Mouse (Mus musculus): Measurements from ENCODE around the gene Dusp13. TPM values are rescaled to one million over a fixed set of nuclear protein-coding genes. Genes with fewer than 3 reads are reported as not detected.
A peak's percentile ranks its signal among the peaks of the same experiment; 100 is the strongest.

Dusp13 gene
- polyA plus RNA-seq, 1 experiment from 2014 or later, result 0.20 TPM

DNA sequence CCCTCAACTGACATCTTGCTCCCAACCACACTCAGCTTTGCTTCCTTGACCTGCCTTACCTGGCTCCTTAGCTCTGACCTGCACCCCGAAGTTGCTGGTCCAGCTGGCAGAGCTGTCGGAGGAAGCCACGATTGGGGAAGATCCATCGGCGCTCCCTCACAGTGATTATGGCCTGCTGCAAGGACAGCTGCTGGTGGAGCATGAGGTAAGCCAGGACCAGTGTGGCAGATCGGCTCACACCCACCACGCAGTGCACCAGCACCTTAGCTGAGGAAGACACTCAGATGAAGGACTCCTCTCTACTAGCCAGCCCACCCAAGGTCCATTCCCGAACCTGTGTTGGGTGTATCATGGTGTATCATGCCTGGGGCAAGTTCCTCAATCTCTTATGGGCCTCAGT, 4.7 kb downstream of the Dusp13 start:
- 90% methylated on average over 8 of the region's 8 CpGs for WGBS
- Histone ChIP-seq H3K4me2 (no peak overlapping the region), H3K9ac (no peak overlapping the region), H3K4me3 (no peak overlapping the region), H3K4me1 (peaks cover 12% of the 10 kb centered on the region; the same call in 1 of the 2 replicates), H3K27ac (no peak overlapping the region), H3K9me3 (no peaks in the 10 kb centered on the region), H3K36me3 (no peaks in the 10 kb centered on the region), H3K27me3 (peaks cover 4% of the 10 kb centered on the region; the same call in 1 of the 2 replicates)
- ATAC-seq (ENCODE audit: insufficient number of reproducible peaks, low FRiP score, low TSS enrichment, low read depth), result no peak

DNA sequence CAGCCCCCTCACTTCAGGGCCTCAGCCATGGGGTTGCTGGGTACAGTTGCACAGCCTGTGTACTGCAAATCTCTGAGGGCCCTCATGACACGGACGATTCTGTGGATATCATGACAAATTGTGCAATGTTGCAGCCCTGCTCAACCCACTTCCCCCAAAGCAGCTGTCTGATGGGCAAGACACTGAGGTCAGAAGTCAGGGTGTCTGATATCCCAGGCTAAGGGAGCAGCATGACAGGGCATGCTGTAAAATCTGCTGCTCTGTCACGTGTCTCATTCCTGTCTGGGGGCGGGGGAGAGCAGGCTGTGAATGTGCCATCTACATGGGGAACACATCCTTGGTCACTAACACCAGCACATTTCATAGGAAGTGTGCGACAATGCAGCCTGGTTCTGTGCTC, 5.8 kb downstream of the Dusp13 start:
- H3K4me3 ChIP-seq, result no peak overlapping the region
- peaks cover 4% of the 10 kb centered on the region; the same call in 1 of the 2 replicates for H3K27me3 ChIP-seq
- no peak overlapping the region for H3K4me2 ChIP-seq
- no peaks in the 10 kb centered on the region for H3K9me3 ChIP-seq
- no peaks in the 10 kb centered on the region for H3K36me3 ChIP-seq
- H3K4me1 ChIP-seq, result peaks cover 12% of the 10 kb centered on the region; the same call in 1 of the 2 replicates
- no peak overlapping the region for H3K9ac ChIP-seq
- 60% methylated on average over 5 of the region's 5 CpGs for WGBS
- H3K27ac ChIP-seq, result no peak overlapping the region
- ATAC-seq (ENCODE audit: insufficient number of reproducible peaks, low FRiP score, low TSS enrichment, low read depth), result no peak

DNA sequence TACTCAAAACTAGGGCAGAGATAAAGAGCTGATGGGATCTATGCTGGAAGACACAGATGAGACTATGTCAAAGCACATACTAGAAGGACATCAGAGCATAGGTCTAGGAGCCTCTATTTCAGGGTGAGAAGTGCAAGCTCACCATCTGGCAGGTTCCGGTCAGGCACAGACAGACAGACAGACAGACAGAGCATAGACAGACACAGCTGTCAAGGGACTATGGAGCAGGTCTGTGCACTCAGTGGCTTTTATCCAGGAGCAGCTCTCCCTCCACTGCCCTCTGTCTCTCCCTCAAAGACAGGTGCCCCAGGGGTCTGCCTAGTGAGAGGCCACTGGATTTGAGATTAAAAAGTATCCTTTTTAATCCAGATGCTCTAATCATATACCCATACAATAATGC, 6.8 kb downstream of the Dusp13 start:
- Histone ChIP-seq H3K4me1 (peaks cover 9% of the 10 kb centered on the region; the same call in 1 of the 2 replicates), H3K27ac (no peak overlapping the region), H3K9me3 (no peaks in the 10 kb centered on the region), H3K36me3 (no peaks in the 10 kb centered on the region), H3K4me2 (no peak overlapping the region), H3K4me3 (no peak overlapping the region), H3K9ac (no peak overlapping the region), H3K27me3 (peaks cover 4% of the 10 kb centered on the region; the same call in 1 of the 2 replicates)
- no peak for ATAC-seq (ENCODE audit: insufficient number of reproducible peaks, low FRiP score, low TSS enrichment, low read depth)
- 94% methylated on average over 1 of the region's 1 CpGs for WGBS

DNA sequence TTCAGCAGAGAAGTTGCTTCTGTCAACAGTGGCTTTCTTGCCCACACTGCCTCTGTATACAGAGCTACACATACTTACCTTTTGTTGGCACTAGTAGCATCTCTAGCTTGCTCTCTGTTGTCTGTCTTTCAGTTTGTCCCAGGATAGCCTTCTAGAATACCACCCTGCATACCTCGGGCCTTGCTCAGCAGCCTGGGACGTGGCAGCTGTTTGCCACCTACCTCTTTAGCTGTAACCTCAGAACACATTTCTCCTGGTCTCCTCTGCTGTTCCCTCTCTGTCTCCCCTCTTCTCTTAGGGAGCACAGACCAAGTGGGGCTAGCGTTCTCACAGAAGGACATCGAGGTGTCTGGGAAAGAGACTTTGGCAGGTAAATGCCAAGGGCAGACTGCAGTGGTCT, 8.5 kb downstream of the Dusp13 start:
- no peak overlapping the region for H3K4me3 ChIP-seq
- H3K4me1 ChIP-seq, result peaks cover 3% of the 10 kb centered on the region; the same call in 1 of the 2 replicates
- no peaks in the 10 kb centered on the region for H3K36me3 ChIP-seq
- WGBS, result 90% methylated on average over 4 of the region's 4 CpGs
- peaks cover 4% of the 10 kb centered on the region; the same call in 1 of the 2 replicates for H3K27me3 ChIP-seq
- no peaks in the 10 kb centered on the region for H3K9me3 ChIP-seq
- ATAC-seq (ENCODE audit: insufficient number of reproducible peaks, low FRiP score, low TSS enrichment, low read depth), result no peak
- H3K4me2 ChIP-seq, result no peak overlapping the region
- no peak overlapping the region for H3K27ac ChIP-seq
- no peak overlapping the region for H3K9ac ChIP-seq

DNA sequence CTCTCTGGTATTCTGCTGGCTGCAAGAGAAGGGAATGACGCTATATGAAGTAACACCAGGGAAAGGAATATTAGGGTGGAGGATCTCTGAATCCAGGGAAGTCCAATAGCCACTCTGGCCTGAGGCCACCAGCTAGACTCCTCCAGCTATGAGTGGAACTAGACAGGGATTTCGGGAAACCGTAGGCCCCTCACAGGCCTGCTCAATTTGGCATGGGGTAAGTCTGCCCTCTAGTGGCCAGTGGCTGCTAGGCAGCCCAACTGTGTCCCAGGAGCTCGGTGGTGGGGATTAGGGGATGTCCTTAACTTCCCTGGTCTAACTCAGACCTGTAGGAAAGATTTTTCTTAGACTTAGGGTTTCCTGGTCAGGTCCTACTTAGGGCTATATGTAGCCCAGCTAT, 9.2 kb downstream of the Dusp13 start:
- peak; percentile 68 for ATAC-seq (ENCODE audit: insufficient number of reproducible peaks, low FRiP score, low TSS enrichment, low read depth)
- Histone ChIP-seq H3K4me3 (no peak overlapping the region), H3K27me3 (peaks cover 4% of the 10 kb centered on the region; the same call in 1 of the 2 replicates), H3K36me3 (no peaks in the 10 kb centered on the region), H3K9me3 (no peaks in the 10 kb centered on the region), H3K4me1 (peaks cover 3% of the 10 kb centered on the region; the same call in 1 of the 2 replicates), H3K4me2 (no peak overlapping the region), H3K27ac (no peak overlapping the region), H3K9ac (no peak overlapping the region)
- WGBS, result 11% methylated on average over 4 of the region's 4 CpGs

DNA sequence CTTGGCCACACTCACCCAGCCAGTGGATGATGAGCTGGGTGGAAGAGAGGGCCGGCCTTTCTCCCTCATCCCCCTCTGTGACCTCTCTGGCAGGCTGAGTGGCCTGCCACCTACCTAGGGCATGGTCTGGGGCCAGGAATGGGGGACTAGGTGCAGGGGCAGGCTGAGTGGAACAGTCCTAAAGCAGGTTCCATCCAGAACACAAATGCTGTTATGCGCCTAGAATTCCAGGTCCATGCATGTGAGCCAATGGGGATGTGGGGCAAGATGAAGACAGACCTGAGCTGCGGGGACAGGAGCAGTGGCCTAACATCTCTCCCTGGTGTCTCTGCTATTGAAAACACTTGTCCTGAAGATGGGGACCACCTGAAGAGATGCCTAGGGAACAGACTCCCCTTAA, 9.7 kb downstream of the Dusp13 start:
- Histone ChIP-seq H3K27ac (no peak overlapping the region), H3K36me3 (no peaks in the 10 kb centered on the region), H3K4me2 (no peak overlapping the region), H3K4me3 (no peak overlapping the region), H3K4me1 (peaks cover 3% of the 10 kb centered on the region; the same call in 1 of the 2 replicates), H3K27me3 (peaks cover 4% of the 10 kb centered on the region; the same call in 1 of the 2 replicates), H3K9me3 (no peaks in the 10 kb centered on the region), H3K9ac (no peak overlapping the region)
- WGBS, result 89% methylated on average over 3 of the region's 3 CpGs
- ATAC-seq (ENCODE audit: insufficient number of reproducible peaks, low FRiP score, low TSS enrichment, low read depth), result no peak

DNA sequence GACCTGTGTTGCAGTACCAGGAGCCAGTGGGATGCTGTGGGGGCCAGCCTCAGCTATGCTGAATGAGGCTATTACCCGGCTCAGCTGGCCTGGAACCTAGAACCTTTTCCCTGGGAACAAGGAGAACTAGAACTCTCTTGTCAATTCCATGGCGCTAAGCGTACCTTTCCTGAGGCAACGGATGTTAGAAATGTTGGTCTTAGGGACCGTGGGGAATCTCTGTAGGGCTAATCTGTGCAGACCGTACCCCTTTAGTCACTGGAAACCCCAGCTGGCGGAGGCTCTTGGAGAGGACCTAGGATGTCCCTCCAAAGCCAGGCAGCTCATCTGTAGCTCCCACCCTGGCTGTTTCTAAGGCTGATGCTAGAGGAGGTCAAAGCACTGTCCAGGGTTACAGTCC, 10.6 kb downstream of the Dusp13 start:
- H3K27me3 ChIP-seq, result peaks cover 4% of the 10 kb centered on the region; the same call in 1 of the 2 replicates
- 92% methylated on average over 7 of the region's 7 CpGs for WGBS

DNA sequence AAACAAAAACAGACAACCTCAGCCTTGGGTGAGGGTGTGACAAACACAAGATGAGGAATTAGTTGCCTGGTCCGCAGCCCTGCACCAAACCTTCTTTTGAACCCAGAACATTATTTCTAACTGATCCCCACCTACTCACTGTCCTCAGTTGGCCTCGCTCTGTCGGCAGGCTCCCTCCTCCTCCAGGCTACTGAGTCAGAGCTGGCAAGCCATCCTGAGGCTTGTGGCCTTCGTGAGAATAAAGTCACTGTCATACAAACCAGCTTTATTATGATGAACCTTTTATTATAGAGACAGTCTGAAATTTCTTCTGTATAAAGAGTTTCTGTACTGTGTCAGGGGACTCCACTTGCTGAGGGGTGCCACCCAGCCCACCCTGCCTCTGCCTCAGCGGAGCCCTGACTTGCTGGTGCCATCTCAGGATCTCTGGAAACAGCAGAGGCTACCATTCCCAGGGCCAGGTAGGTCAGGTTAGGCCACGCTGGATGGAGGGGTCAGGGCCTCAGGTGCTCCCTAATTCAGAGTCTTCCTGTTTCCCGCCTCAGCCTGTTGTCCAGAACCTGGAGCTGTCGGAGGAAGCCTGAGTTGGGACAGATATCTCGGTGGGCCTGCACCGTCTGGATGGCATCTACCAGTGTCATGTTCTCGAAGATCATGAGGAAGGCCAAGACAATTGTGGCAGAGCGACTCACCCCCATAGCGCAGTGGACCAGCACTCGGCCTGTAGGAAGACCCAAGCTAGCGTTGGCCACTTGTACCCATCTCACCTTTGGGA, 17.7 kb downstream of the Dusp13 start:
- no peak overlapping the region for H3K27ac ChIP-seq
- no peak overlapping the region for H3K9ac ChIP-seq
- no peaks in the 10 kb centered on the region for H3K27me3 ChIP-seq
- H3K36me3 ChIP-seq, result no peaks in the 10 kb centered on the region
- H3K9me3 ChIP-seq, result no peaks in the 10 kb centered on the region
- no peak for ATAC-seq (ENCODE audit: insufficient number of reproducible peaks, low FRiP score, low TSS enrichment, low read depth)
- no peak overlapping the region for H3K4me3 ChIP-seq
- H3K4me1 ChIP-seq, result no peaks in the 10 kb centered on the region
- WGBS, result 91% methylated on average over 15 of the region's 15 CpGs
- H3K4me2 ChIP-seq, result no peak overlapping the region

More for the DNA sequence above, 10.6 kb downstream of the Dusp13 start:
- H3K36me3 ChIP-seq, result no peaks in the 10 kb centered on the region
- no peak for ATAC-seq (ENCODE audit: insufficient number of reproducible peaks, low FRiP score, low TSS enrichment, low read depth)
- H3K27ac ChIP-seq, result no peak overlapping the region
- H3K9me3 ChIP-seq, result no peaks in the 10 kb centered on the region
- no peak overlapping the region for H3K4me2 ChIP-seq
- H3K9ac ChIP-seq, result no peak overlapping the region
- peaks cover 3% of the 10 kb centered on the region; the same call in 1 of the 2 replicates for H3K4me1 ChIP-seq
- no peak overlapping the region for H3K4me3 ChIP-seq

DNA sequence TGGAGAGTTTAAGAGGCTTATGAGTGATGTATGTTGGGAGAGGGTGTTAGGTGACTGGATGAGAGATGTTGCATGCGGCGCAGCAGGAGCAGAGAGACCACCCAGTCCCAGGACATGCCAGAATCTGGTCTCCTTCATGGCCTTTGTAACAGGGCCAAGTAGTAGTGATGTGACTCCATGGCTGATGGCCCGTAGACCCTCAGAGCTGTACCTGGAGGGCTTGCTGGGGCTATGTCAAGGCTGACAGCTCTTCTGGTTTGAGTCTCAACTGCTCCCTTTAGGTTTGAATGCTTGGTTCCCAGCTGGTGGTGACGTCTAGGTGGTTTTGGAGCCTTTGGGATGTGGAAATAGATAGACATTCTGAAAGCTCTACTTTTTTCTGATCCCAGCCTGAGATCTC, 21.0 kb downstream of the Dusp13 start:
- Histone ChIP-seq H3K36me3 (no peaks in the 10 kb centered on the region), H3K9ac (no peak overlapping the region), H3K4me3 (no peak overlapping the region), H3K27ac (no peak overlapping the region), H3K9me3 (no peaks in the 10 kb centered on the region), H3K4me2 (no peak overlapping the region), H3K4me1 (no peaks in the 10 kb centered on the region), H3K27me3 (no peaks in the 10 kb centered on the region)
- no peak for ATAC-seq (ENCODE audit: insufficient number of reproducible peaks, low FRiP score, low TSS enrichment, low read depth)
- WGBS, result 85% methylated on average over 4 of the region's 4 CpGs

DNA sequence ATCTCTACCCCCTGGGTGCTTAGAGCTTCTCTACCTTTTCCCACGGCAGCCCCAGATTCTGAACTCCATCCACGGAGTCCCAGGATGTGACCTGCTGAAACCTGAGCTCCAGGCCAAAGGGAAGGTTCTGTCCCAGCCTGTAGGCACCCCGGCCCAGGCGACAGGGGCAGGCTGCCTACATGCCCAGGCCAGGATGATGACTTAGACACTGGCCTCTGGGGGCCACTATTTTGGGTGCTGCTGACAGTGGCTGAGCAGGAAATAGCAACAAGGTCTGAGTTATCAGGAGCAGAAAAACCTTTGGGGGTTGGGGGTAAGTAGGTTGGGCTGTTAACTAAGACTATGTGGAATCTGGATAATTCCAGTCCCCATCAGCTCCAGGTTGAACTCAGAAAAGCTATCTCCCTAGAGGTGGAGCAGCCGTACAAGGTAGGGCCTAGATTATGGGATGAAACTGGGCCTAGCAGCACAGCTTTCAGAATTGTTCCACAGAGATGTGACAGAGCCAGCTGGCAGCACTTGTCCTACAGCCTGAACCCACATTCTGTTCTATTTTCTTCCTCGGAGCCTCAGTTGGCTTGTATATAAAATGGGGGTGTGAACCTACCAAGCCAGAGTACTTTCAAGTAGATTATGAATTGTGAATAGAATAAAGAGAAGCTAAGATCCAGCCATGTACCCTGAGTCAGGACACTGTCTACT, 21.8 kb downstream of the Dusp13 start:
- H3K4me3 ChIP-seq, result no peak overlapping the region
- H3K4me1 ChIP-seq, result no peaks in the 10 kb centered on the region
- no peaks in the 10 kb centered on the region for H3K36me3 ChIP-seq
- no peak overlapping the region for H3K4me2 ChIP-seq
- H3K9me3 ChIP-seq, result no peaks in the 10 kb centered on the region
- no peak for ATAC-seq (ENCODE audit: insufficient number of reproducible peaks, low FRiP score, low TSS enrichment, low read depth)
- 70% methylated on average over 6 of the region's 6 CpGs for WGBS
- H3K27me3 ChIP-seq, result no peaks in the 10 kb centered on the region
- H3K9ac ChIP-seq, result no peak overlapping the region
- no peak overlapping the region for H3K27ac ChIP-seq

DNA sequence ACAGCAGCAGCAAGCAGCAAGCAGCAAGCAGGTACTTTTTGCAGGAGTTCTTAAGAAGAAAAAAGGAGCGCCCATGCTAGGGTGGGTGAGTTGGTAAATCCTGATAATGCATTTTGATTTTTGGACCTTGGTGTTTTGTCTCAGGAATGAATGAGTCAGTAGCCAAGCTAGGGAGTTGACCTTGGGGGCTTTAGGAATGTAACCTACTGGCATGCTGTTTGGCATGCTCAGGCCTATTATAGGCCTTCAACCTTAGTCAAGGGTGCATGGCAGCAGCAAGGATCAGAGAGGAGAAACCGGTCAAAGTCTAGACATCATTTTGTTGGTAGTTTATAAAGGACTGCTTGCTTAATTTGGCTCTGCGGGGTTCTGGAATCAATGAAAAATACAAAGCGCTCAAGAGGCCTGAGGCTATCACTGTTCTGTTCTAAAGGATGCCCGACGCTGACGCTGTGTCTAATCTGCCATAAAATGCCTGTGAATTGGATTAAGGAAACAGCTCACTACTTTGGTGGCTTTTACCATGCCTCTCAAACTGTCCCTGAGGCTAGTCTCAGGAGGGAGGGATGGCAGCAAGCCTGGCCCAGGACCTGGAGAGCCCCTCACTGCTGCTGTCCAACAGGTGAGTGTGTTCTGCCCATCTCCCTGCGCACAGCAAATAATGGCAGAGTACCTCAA, 28.8 kb downstream of the Dusp13 start:
- Histone ChIP-seq H3K27ac (no peak overlapping the region), H3K36me3 (no peaks in the 10 kb centered on the region), H3K9ac (no peak overlapping the region), H3K9me3 (no peaks in the 10 kb centered on the region), H3K4me3 (no peak overlapping the region), H3K4me1 (peaks cover 9% of the 10 kb centered on the region), H3K27me3 (no peaks in the 10 kb centered on the region), H3K4me2 (no peak overlapping the region)
- ATAC-seq (ENCODE audit: insufficient number of reproducible peaks, low FRiP score, low TSS enrichment, low read depth), result no peak
- WGBS, result 54% methylated on average over 8 of the region's 8 CpGs

All from limb, embryonic 15.5 days (tissue).